Mouse (Mus musculus): ENCODE data around the gene Tekt5. TPM values are rescaled to one million over a fixed set of nuclear protein-coding genes. Genes with fewer than 3 reads are reported as not detected.

Gene Tekt5
- polyA plus RNA-seq, 1 experiment from 2014 or later: 13.3 TPM

- Histone ChIP-seq H3K27ac (0 out of 2 replicates have a peak overlapping the region, but pooled peaks have one; percentile 2), H3K9ac (peak overlapping the region; percentile 33; the same call in 1 of the 2 replicates), H3K9me3 (no peaks in the 10 kb centered on the region), H3K27me3 (replicated peaks) (no peaks in the 10 kb centered on the region), H3K36me3 (replicated peaks) (no peaks in the 10 kb centered on the region), H3K4me2 (peak overlapping the region; percentile 51), H3K4me3 (peak overlapping the region; percentile 23), H3K4me1 (peaks cover 7% of the 10 kb centered on the region)
- ATAC-seq (replicated peaks): peak; percentile 90
- 20% methylated on average over 13 of the region's 13 CpGs for WGBS
These were observed 20.9 kb downstream of the Tekt5 start for GRCm38 (mm10) chr16:10374254-10375011.

GRCm38 (mm10) chr16:10372372-10372771, 22.9 kb downstream of the Tekt5 start:
- Histone ChIP-seq H3K9ac (no peak overlapping the region), H3K4me1 (peaks cover 7% of the 10 kb centered on the region), H3K36me3 (replicated peaks) (no peaks in the 10 kb centered on the region), H3K27ac (no peak overlapping the region), H3K9me3 (no peaks in the 10 kb centered on the region), H3K27me3 (replicated peaks) (no peaks in the 10 kb centered on the region), H3K4me2 (no peak overlapping the region), H3K4me3 (no peak overlapping the region)
- no peak for ATAC-seq (replicated peaks)
- 71% methylated on average over 4 of the region's 4 CpGs for WGBS

GRCm38 (mm10) chr16:10369996-10370395, 25.3 kb downstream of the Tekt5 start:
- Histone ChIP-seq H3K9me3 (no peaks in the 10 kb centered on the region), H3K4me2 (no peak overlapping the region), H3K27ac (no peak overlapping the region), H3K9ac (no peak overlapping the region), H3K4me1 (peaks cover 7% of the 10 kb centered on the region), H3K36me3 (replicated peaks) (no peaks in the 10 kb centered on the region), H3K4me3 (no peak overlapping the region), H3K27me3 (replicated peaks) (no peaks in the 10 kb centered on the region)
- no peak for ATAC-seq (replicated peaks)
- 68% methylated on average over 1 of the region's 1 CpGs for WGBS

- Histone ChIP-seq H3K27ac (no peak overlapping the region), H3K27me3 (replicated peaks) (no peaks in the 10 kb centered on the region), H3K9me3 (no peaks in the 10 kb centered on the region), H3K4me2 (no peak overlapping the region), H3K4me1 (peaks cover 3% of the 10 kb centered on the region), H3K36me3 (replicated peaks) (no peaks in the 10 kb centered on the region), H3K9ac (no peak overlapping the region), H3K4me3 (no peak overlapping the region)
- 66% methylated on average over 3 of the region's 3 CpGs for WGBS
- ATAC-seq (replicated peaks): peak; percentile 61
These were observed 25.8 kb downstream of the Tekt5 start for GRCm38 (mm10) chr16:10369468-10369934.

GRCm38 (mm10) chr16:10366240-10367217, 28.8 kb downstream of the Tekt5 start:
- H3K4me3 ChIP-seq: no peak overlapping the region
- peak; percentile 64 for ATAC-seq (replicated peaks)
- 75% methylated on average over 14 of the region's 14 CpGs for WGBS
- H3K36me3 ChIP-seq (replicated peaks): no peaks in the 10 kb centered on the region
- no peak overlapping the region for H3K9ac ChIP-seq
- no peaks in the 10 kb centered on the region for H3K9me3 ChIP-seq
- H3K4me2 ChIP-seq: no peak overlapping the region
- no peak overlapping the region for H3K27ac ChIP-seq
- H3K4me1 ChIP-seq: no peaks in the 10 kb centered on the region
- no peaks in the 10 kb centered on the region for H3K27me3 ChIP-seq (replicated peaks)

GRCm38 (mm10) chr16:10365796-10366195, 29.5 kb downstream of the Tekt5 start:
- Histone ChIP-seq H3K9ac (no peak overlapping the region), H3K4me1 (no peaks in the 10 kb centered on the region), H3K27me3 (replicated peaks) (no peaks in the 10 kb centered on the region), H3K9me3 (no peaks in the 10 kb centered on the region), H3K4me3 (no peak overlapping the region), H3K27ac (no peak overlapping the region), H3K4me2 (no peak overlapping the region), H3K36me3 (replicated peaks) (no peaks in the 10 kb centered on the region)
- 82% methylated on average over 4 of the region's 4 CpGs for WGBS
- ATAC-seq (replicated peaks): no peak

- no peak for ATAC-seq (replicated peaks)
- no peaks in the 10 kb centered on the region for H3K36me3 ChIP-seq (replicated peaks)
- no peaks in the 10 kb centered on the region for H3K27me3 ChIP-seq (replicated peaks)
These were observed 32.2 kb downstream of the Tekt5 start for GRCm38 (mm10) chr16:10363061-10363460.

GRCm38 (mm10) chr16:10359241-10359640, 36.0 kb downstream of the Tekt5 start:
- no peak overlapping the region for H3K9ac ChIP-seq
- no peak overlapping the region for H3K4me3 ChIP-seq
- no peaks in the 10 kb centered on the region for H3K36me3 ChIP-seq (replicated peaks)
- WGBS: 87% methylated on average over 6 of the region's 6 CpGs
- no peak overlapping the region for H3K27ac ChIP-seq
- H3K4me1 ChIP-seq: peaks cover 4% of the 10 kb centered on the region
- ATAC-seq (replicated peaks): no peak
- no peaks in the 10 kb centered on the region for H3K27me3 ChIP-seq (replicated peaks)
- H3K9me3 ChIP-seq: no peaks in the 10 kb centered on the region
- no peak overlapping the region for H3K4me2 ChIP-seq

More at GRCm38 (mm10) chr16:10363061-10363460, 32.2 kb downstream of the Tekt5 start:
- no peak overlapping the region for H3K27ac ChIP-seq
- H3K4me2 ChIP-seq: no peak overlapping the region
- no peaks in the 10 kb centered on the region for H3K9me3 ChIP-seq
- H3K9ac ChIP-seq: no peak overlapping the region
- peaks cover 2% of the 10 kb centered on the region for H3K4me1 ChIP-seq
- no peak overlapping the region for H3K4me3 ChIP-seq
- 76% methylated on average over 1 of the region's 1 CpGs for WGBS

GRCm38 (mm10) chr16:10358010-10358934, 37.0 kb downstream of the Tekt5 start:
- peak overlapping the region; percentile 26; the same call in 1 of the 2 replicates for H3K9ac ChIP-seq
- H3K27me3 ChIP-seq (replicated peaks): no peaks in the 10 kb centered on the region
- H3K4me1 ChIP-seq: peaks cover 4% of the 10 kb centered on the region
- no peaks in the 10 kb centered on the region for H3K9me3 ChIP-seq
- H3K4me3 ChIP-seq: peak overlapping the region; percentile 34
- H3K27ac ChIP-seq: 0 out of 2 replicates have a peak overlapping the region, but pooled peaks have one; percentile 38
- peak overlapping the region; percentile 59 for H3K4me2 ChIP-seq
- ATAC-seq (replicated peaks): peak; percentile 96
- H3K36me3 ChIP-seq (replicated peaks): no peaks in the 10 kb centered on the region
- 15% methylated on average over 30 of the region's 30 CpGs for WGBS

GRCm38 (mm10) chr16:10355004-10355403, 40.3 kb downstream of the Tekt5 start:
- H3K36me3 ChIP-seq (replicated peaks): no peaks in the 10 kb centered on the region
- no peak overlapping the region for H3K4me3 ChIP-seq
- peaks cover 4% of the 10 kb centered on the region for H3K4me1 ChIP-seq
- no peak overlapping the region for H3K4me2 ChIP-seq
- ATAC-seq (replicated peaks): no peak
- H3K27me3 ChIP-seq (replicated peaks): no peaks in the 10 kb centered on the region
- no peak overlapping the region for H3K27ac ChIP-seq
- no peak overlapping the region for H3K9ac ChIP-seq
- no peaks in the 10 kb centered on the region for H3K9me3 ChIP-seq

- WGBS: 68% methylated on average over 9 of the region's 9 CpGs
- H3K36me3 ChIP-seq (replicated peaks): no peaks in the 10 kb centered on the region
- ATAC-seq (replicated peaks): no peak
- no peaks in the 10 kb centered on the region for H3K27me3 ChIP-seq (replicated peaks)
- H3K9ac ChIP-seq: no peak overlapping the region
- H3K9me3 ChIP-seq: no peaks in the 10 kb centered on the region
- no peak overlapping the region for H3K4me2 ChIP-seq
- H3K4me3 ChIP-seq: no peak overlapping the region
- no peaks in the 10 kb centered on the region for H3K4me1 ChIP-seq
- H3K27ac ChIP-seq: no peak overlapping the region
These were observed 44.1 kb downstream of the Tekt5 start for GRCm38 (mm10) chr16:10351050-10351636.
